Comparison of ENCODE assay signal across 13 mouse cellular contexts in genomic region chr2:59207725-59208124, GRCm38 (mm10). TPM values are rescaled to one million over a fixed set of nuclear protein-coding genes. Genes with fewer than 3 reads are reported as not detected.
A peak's percentile ranks its signal among the peaks of the same experiment; 100 is the strongest.
DNase-seq lines count a peak whose midpoint lies in the region; ATAC-seq and TF ChIP-seq lines count a peak whose summit lies in the region.
"Had no signal": no experiment of that assay in that cellular context is flagged by ENCODE, and none has a peak within 500 bp of the region (broad histone marks: within the 10 kb centered on the region; RNA-seq: fewer than 3 reads in every experiment).

No protein-coding gene starts in this region.

- no peaks in the 10 kb centered on the region for H3K9me3 ChIP-seq in heart, embryonic 10.5 days
- no peaks in the 10 kb centered on the region for H3K9me3 ChIP-seq in midbrain, embryonic 15.5 days
- H3K9me3 ChIP-seq: forebrain, embryonic 15.5 days had no signal

- ATAC-seq in midbrain, embryonic 15.5 days (replicated peaks): peak; percentile 44
- ATAC-seq: CD4-positive, CD25-positive, alpha-beta regulatory T cell, adult 4 months; forebrain, embryonic 15.5 days; inflammation-experienced regulatory T-cells, adult 6 months had no signal

- no peak for DNase-seq in heart, embryonic 10.5 days (ENCODE audit: low spot score)
- no peak for DNase-seq in heart, adult 8-10 months (ENCODE audit: low spot score)
- no peak for DNase-seq in layer of hippocampus, adult 2 months (ENCODE audit: low spot score in 2 of 2)
- DNase-seq in layer of hippocampus, adult 9-10 months (ENCODE audit: low spot score): no peak
- peak; percentile 59 to 62 for DNase-seq in cerebellum, postnatal 14 days
- no peak for DNase-seq in adrenal gland, adult 2 months
- DNase-seq: adrenal gland, postnatal 10 days; gastrocnemius, postnatal 14 days; thymus, postnatal 36 days had no signal

- peak overlapping the region; percentile 79 for H3K27ac ChIP-seq in heart, embryonic 10.5 days
- H3K27ac ChIP-seq in layer of hippocampus, adult 2 months: peak overlapping the region; percentile 43; the same call in 1 of the 2 replicates
- peak overlapping the region; percentile 15; the same call in 1 of the 2 replicates for H3K27ac ChIP-seq in midbrain, embryonic 15.5 days
- H3K27ac ChIP-seq: forebrain, embryonic 15.5 days had no signal

- H3K9ac ChIP-seq in midbrain, embryonic 15.5 days: no peak overlapping the region
- H3K9ac ChIP-seq: forebrain, embryonic 15.5 days had no signal

- 27% methylated on average over 5 of the region's 5 CpGs for WGBS in heart, embryonic 10.5 days
- 35% methylated on average over 5 of the region's 5 CpGs for WGBS in midbrain, embryonic 15.5 days

- H3K4me2 ChIP-seq in midbrain, embryonic 15.5 days: no peak overlapping the region
- H3K4me2 ChIP-seq: forebrain, embryonic 15.5 days had no signal

- no peaks in the 10 kb centered on the region for H3K27me3 ChIP-seq in heart, embryonic 10.5 days (ENCODE audit: insufficient read depth, poor library complexity, severe bottlenecking)
- H3K27me3 ChIP-seq in midbrain, embryonic 15.5 days (replicated peaks): no peaks in the 10 kb centered on the region
- H3K27me3 ChIP-seq: forebrain, embryonic 15.5 days had no signal

- no peaks in the 10 kb centered on the region for H3K36me3 ChIP-seq in heart, embryonic 10.5 days
- no peaks in the 10 kb centered on the region for H3K36me3 ChIP-seq in midbrain, embryonic 15.5 days (replicated peaks)
- H3K36me3 ChIP-seq: forebrain, embryonic 15.5 days had no signal

- peaks cover 38% of the 10 kb centered on the region for H3K4me1 ChIP-seq in heart, embryonic 10.5 days
- peaks cover 15% of the 10 kb centered on the region for H3K4me1 ChIP-seq in midbrain, embryonic 15.5 days

- peak overlapping the region; percentile 31 for H3K4me3 ChIP-seq in heart, embryonic 10.5 days
- H3K4me3 ChIP-seq in layer of hippocampus, adult 2 months: no peak overlapping the region
- H3K4me3 ChIP-seq in midbrain, embryonic 15.5 days: no peak overlapping the region
- H3K4me3 ChIP-seq: forebrain, embryonic 15.5 days had no signal

- TF ChIP-seq CTCF in layer of hippocampus, adult 2 months (conservative IDR thresholded peaks at IDR 0.05): no peak

RNA-seq across cellular contexts. Expression of gene Pkp4, which starts 47.1 kb away (rescaled TPM):
- polyA plus RNA-seq in heart, embryonic 10.5 days (2016; fragmentation: Nextera tagmentation; extraction: Ambion mirVana): 18.5 and 22.1 TPM in 2 replicates
- total RNA-seq in heart, adult 8-10 months (2022): 100 to 1,000 TPM; 165 to 198 (median 178) TPM
- 100 to 1,000 TPM; 300 to 306 TPM for total RNA-seq in layer of hippocampus, adult 2 months (2021)
- polyA plus RNA-seq in midbrain, embryonic 15.5 days (2015; fragmentation: Nextera tagmentation; extraction: Ambion mirVana): 24.8 and 25.8 TPM in 2 replicates
- total RNA-seq in adrenal gland, adult 2 months (2021): 10 to 100 TPM; 55.4 to 65.8 TPM
- 36.8 and 47.0 TPM in 2 replicates for polyA plus RNA-seq in adrenal gland, adult 2 months (2012; rRNA removed)

RNA-seq across cellular contexts. Expression of gene Ccdc148, which starts 47.2 kb away (rescaled TPM):
- 0.24 and 0.51 TPM in 2 replicates for polyA plus RNA-seq in heart, embryonic 10.5 days (2016; fragmentation: Nextera tagmentation; extraction: Ambion mirVana)
- total RNA-seq in heart, adult 8-10 months (2022): under 1 TPM; 0.37 to 0.88 (median 0.64) TPM
- total RNA-seq in layer of hippocampus, adult 2 months (2021): 10 to 100 TPM; 14.7 to 15.5 TPM
- 6.2 and 7.0 TPM in 2 replicates for polyA plus RNA-seq in midbrain, embryonic 15.5 days (2015; fragmentation: Nextera tagmentation; extraction: Ambion mirVana)
- 1 to 10 TPM; 1.1 to 1.3 TPM for total RNA-seq in adrenal gland, adult 2 months (2021)
- polyA plus RNA-seq in adrenal gland, adult 2 months (2012; rRNA removed): 0.02 and 0.06 TPM in 2 replicates

Comparison
In these comparisons a context has a peak if more than half of its experiments do, and no peak if none do; other contexts are left out.
1. DNase-seq: peak in cerebellum, postnatal 14 days (2 of 2); none in heart, embryonic 10.5 days (single experiment), heart, adult 8-10 months (single experiment), layer of hippocampus, adult 2 months (0 of 2), layer of hippocampus, adult 9-10 months (single experiment) and adrenal gland, adult 2 months (single experiment).
2. H3K27ac ChIP-seq: peak in every context shown above with its lines; median percentile 79 in heart, embryonic 10.5 days; 43 in layer of hippocampus, adult 2 months; 15 in midbrain, embryonic 15.5 days.
3. RNA of gene Ccdc148, which starts 47.2 kb away (total RNA-seq): 14.7 to 15.5 TPM in layer of hippocampus, adult 2 months; 1.1 to 1.3 TPM in adrenal gland, adult 2 months and 0.37 to 0.88 TPM in heart, adult 8-10 months; every median in the first group is over 4 times any median in the second.